Mouse (Mus musculus) hindbrain, embryonic 16.5 days (tissue): ENCODE results near the gene Etv3. TPM values are rescaled to one million over a fixed set of nuclear protein-coding genes. Genes with fewer than 3 reads are reported as not detected.

Source experiments
- polyA plus RNA-seq: library from polyadenylated mRNA; unstranded; fragments of >200 nt; fragmentation: Nextera tagmentation; extraction: Ambion mirVana; gene quantifications from 2 replicates; pipeline ENCODE4 v1.2.1, GENCODE M21; 2015

The Etv3 gene
- polyA plus RNA-seq, 1 experiment from 2014 or later = 9.2 TPM

Other genes starting within 250 kb of the Etv3 start
- gene Cd5l, start 167.5 kb upstream of the Etv3 start, polyA plus RNA-seq = 0.07 and 0.08 TPM in 2 replicates
- 0.35 TPM in 1 of 2 replicates, not detected in the other for gene Fcrl1, start 149.0 kb upstream of the Etv3 start, polyA plus RNA-seq
- gene Fcrl5, start 89.6 kb upstream of the Etv3 start, polyA plus RNA-seq = not detected in 2 replicates
- 20.9 and 23.3 TPM in 2 replicates for gene Arhgef11, start 92.2 kb downstream of the Etv3 start, polyA plus RNA-seq
- 0.67 and 0.80 TPM in 2 replicates for gene Lrrc71, start 223.2 kb downstream of the Etv3 start, polyA plus RNA-seq